Mouse (Mus musculus) gastrocnemius, postnatal 36 days (tissue): ENCODE measurements around the gene Fstl4. TPM values are rescaled to one million over a fixed set of nuclear protein-coding genes. Genes with fewer than 3 reads are reported as not detected.

Experiments used
- DNase-seq, 2 experiments: peaks; one replicate each; pipeline ENCODE4 v3.0.0; 2022
- intact Hi-C: fragments of 180-260 bp; cut with DNase I; formaldehyde crosslinking; loops from one replicate; pipeline ENCODE4 v1.15.1; 2025
- long read RNA-seq, 2 experiments: library from polyadenylated mRNA; stranded (forward); transcript quantifications; one replicate each; pipeline ENCODE4 v2.0.0; 2021
- total RNA-seq, 2 experiments: library from RNA; stranded (reverse); gene quantifications; 2 replicates each; pipeline ENCODE4 v1.2.3; 2021

Gene Fstl4
- not detected for total RNA-seq
- long read RNA-seq, experiment 1 = 0 reads
- long read RNA-seq, experiment 2 = 0 reads

- intact Hi-C loops = loop anchor here (10.0 kb wide), 2 partner anchors 340 to 490 kb away; no protein-coding TSS in a partner anchor
- no peak for DNase-seq
These were observed at the start of gene Fstl4 for GRCm38 (mm10) chr11:52764461-52764893. Gene Fstl4 (plus strand): TSS chr11:52764634.

GRCm38 (mm10) chr11:52718570-52718969, 45.9 kb upstream of the Fstl4 start:
- DNase-seq = no peak
- intact Hi-C loops = no loop called here

GRCm38 (mm10) chr11:52721087-52721486, 43.3 kb upstream of the Fstl4 start:
- no peak for DNase-seq
- intact Hi-C loops = no loop called here

- intact Hi-C loops = no loop called here
- no peak for DNase-seq
These were observed 41.7 kb upstream of the Fstl4 start for GRCm38 (mm10) chr11:52722706-52723105.

DNA sequence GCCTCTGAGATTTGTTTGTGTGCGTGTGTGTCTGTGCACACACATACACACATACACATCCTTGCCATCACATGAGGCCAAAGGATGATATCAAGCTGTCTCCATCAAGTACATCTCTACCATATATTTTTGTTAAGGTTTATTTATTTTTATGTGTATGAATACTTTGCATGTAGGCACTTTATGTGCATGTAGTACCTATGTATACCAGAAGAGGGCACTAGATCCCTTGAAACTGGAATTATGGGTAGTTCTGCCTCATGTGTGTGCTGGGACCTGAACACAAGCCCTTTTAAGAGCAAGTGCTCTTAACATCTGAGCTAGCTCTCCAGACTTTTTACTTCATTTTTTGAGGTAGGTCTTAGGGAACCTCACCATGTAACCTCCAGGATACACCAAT, 38.4 kb upstream of the Fstl4 start:
- no peak for DNase-seq
- intact Hi-C loops = no loop called here

DNA sequence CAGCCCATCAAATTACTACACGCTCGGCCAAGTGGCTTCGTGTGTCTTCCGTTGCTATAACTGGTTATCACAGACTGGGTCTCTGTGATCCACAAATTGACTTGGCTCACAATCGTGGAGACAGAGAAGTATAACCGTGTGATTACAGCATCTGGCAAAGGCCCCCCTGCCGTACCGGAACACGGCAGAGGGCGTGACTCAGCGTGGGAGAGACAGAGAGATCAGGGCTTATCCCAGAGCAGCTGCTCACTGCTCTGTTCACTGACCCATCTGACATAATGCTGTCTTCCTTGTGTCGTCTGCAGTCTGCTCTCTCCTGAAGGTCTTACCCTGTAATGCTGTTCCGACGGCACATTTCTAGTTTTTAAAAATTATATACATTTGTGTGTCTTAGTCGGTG, 36.0 kb upstream of the Fstl4 start:
- DNase-seq = no peak
- intact Hi-C loops = no loop called here

GRCm38 (mm10) chr11:52729890-52730289, 34.5 kb upstream of the Fstl4 start:
- intact Hi-C loops = no loop called here

DNA sequence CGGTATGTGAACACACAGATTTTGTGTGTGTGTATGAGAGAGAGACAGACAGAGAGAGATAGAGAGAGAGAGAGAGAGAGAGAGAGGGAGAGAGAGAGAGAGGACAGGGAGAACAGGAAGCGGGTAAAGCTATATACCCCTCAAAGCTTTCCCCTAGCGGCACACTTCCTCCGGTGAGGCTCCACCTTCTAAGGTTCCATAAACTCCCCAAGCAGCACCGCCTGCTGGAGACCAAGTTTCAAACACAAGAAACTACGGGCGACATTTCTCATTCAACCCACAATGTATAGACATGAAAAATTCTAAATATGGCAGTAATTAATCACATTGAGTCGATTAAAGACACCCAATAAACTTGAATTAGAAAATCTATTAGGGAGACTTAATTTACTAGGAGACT, 32.5 kb upstream of the Fstl4 start:
- intact Hi-C loops = no loop called here

More at GRCm38 (mm10) chr11:52729890-52730289, 34.5 kb upstream of the Fstl4 start:
- DNase-seq = no peak

DNA sequence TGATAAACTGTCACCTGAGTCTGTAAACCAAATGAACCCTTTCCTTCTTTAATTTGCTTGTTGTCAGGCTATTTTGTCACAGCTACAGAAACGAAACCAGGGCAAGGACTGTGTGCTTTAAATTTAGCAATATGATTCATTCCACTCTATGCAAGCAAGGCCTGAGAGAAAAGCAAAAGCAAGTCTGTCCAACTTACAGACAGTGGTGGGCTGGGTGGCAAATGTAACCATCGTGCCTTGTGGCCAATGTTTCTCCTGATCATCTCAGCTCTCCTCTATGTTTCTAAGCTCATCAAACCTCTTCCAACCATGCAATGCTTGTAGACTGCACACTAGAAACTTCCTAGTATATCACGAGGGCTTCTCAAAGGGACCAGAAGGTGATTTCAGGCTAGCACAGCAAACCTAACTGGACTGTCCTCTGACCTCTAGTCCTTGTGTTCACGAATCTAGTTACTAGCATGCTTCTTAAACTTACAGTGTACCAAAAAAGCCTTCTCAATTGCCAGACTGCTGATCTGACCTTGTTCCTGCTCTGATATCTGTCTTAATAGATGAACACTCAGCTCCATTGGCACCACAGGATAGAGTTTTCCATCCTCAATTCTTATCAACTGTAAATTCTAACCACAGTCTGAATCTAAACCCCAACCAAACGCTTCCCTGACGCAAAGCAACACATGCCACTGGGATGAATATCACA, 29.8 kb upstream of the Fstl4 start:
- intact Hi-C loops = no loop called here
- DNase-seq = no peak

More for the DNA sequence above, 32.5 kb upstream of the Fstl4 start:
- no peak for DNase-seq

DNA sequence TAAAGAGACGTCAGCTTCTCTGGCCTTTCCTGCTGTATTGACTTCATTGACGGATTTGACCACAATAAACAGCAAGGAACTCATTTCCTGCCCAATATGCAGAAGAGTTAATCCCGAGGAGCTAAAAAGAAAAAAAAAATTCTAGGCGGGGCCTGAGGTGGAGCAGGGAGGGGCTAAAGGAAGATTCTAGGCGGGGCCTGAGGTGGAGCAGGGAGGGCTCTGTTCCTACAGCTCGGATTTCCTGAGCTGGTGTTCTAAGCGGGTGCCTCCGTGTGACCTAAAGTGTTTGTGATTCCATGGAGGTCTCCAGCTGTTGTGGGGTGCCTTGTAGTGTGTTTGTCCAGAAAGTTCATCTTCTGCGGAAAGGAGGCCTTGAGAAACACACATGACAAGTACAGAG, 25.2 kb upstream of the Fstl4 start:
- intact Hi-C loops = no loop called here
- DNase-seq = no peak

- intact Hi-C loops = no loop called here
- DNase-seq = no peak
These were observed 24.0 kb upstream of the Fstl4 start for GRCm38 (mm10) chr11:52740466-52740865.

DNA sequence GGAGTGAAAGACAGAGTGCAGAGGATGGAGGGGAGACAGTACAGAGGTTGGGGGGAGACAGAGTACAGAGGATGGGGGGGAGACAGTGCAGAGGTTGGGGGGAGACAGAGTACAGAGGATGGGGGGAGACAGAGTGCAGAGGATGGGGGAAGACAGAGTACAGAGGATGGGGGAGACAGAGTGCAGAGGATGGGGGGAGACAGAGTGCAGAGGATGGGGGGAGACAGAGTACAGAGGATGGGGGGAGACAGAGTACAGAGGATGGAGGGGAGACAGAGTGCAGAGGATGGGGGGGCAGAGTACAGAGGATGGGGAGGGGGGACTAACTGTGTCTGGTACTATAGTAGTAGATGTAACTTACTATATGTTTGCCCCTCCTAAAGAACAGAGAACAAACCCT, 20.5 kb upstream of the Fstl4 start:
- intact Hi-C loops = no loop called here
- DNase-seq = no peak

DNA sequence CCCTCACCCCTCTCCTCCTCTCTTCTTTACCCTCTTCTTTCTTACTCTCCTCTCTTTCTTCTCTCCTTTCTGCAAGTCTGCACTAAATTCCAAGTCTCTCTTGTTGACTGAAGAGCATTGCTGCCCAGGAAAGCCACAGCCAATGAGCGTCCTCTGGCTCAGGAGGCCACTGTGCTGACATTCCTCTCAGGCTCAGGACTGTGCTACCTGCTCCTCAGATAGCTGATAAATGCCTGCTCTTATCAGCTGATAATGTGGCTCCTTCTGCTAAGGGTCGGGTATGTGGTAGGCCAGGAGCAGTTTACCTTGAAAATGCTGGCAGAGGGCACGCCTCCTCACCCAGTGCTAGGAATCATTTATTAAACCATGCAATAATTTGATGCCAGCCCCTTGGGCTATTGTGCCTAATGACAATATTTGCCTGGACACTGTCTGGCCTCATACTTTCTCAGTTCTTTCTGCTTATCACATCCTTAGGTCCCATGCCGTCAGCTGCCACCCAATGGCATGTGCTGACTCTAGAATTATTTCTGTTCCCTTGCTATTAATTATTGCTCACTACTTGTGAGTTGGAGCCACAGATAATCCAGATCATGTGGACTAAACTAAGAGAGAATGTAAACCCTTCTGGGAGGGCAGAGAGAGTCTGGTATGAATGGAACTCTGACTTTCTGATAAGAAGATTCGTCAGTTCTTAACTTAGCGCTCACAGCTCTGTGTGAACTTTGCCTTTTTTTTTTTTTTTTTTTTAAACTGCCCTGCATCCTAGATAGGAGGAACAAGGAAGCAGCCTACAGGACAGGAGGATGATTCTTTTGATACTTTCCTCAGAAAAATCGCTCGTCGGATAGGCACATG, 19.6 kb upstream of the Fstl4 start:
- intact Hi-C loops = no loop called here
- DNase-seq = no peak

DNA sequence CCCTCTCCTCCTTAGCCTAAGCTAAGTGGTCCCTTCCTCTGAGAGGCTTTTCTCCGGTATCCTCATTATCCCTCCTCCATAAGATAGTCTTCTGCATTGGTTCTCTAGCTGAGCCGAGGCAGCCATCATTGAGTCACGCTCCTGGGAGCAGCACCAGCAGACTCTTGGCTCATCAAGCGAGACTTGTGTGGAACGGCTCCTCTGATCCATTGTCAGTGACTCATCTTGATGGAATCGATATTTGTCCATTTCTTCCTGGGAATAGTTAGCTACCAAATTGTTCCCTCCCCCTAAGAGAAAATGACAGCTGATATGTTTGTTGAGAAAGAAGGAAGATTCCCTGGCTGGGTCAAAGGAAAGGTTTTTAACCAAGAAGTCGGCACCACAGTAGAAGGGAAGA, 17.2 kb upstream of the Fstl4 start:
- DNase-seq = no peak
- intact Hi-C loops = no loop called here

DNA sequence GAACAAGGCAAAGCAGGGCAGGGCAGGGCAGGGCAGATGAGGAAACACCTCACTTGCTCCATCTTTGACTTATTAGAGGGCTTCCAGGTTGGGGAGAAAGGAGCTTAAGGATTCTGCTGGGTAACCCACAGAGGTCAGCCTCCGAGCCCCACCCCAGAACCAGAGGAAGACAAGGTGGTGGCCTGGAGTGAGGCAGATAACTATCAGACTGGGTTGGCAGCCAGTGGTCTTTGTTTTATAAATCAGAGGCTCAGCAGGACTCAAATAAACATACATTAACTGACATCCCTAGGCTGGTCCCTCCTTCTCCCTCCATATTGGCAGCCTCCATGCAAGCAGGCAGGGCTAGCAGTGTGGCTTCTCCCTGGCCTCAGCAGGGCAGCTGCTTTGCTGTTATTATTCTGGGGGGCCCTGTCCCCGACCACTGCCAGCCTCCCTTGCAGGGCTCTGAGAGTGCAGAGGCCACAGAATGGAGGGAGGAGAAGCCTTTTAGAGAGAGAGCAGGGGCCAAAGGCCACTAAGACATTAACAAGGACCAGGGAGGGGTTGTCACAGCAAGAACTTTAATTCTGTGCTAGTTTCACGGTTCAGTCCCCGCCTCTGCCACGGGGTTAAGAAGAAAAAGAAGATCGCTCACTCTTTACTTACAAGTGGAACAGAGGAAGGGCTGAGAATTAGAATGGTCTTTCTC, 16.5 kb upstream of the Fstl4 start:
- intact Hi-C loops = no loop called here
- no peak for DNase-seq

GRCm38 (mm10) chr11:52749988-52750387, 14.4 kb upstream of the Fstl4 start:
- intact Hi-C loops = no loop called here
- no peak for DNase-seq

DNA sequence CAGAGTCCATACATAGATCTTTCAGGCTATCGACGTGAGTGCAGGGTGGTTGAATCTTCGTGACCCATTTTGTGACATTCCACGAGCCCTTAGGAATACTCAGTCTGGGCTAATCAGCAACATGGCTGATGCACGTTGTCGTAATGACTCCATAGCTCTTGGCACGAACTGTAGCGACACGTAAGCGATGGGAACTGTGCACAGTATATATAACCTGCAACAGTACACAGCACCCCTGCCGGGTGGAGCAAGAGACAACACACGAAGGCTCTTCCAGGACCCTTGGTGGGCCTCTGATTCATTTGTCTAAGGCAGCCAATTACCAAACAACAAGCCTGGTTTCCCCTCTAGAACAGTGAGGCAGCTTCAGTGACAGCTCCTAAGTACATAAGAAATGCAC, 11.9 kb upstream of the Fstl4 start:
- DNase-seq = no peak
- intact Hi-C loops = no loop called here

DNA sequence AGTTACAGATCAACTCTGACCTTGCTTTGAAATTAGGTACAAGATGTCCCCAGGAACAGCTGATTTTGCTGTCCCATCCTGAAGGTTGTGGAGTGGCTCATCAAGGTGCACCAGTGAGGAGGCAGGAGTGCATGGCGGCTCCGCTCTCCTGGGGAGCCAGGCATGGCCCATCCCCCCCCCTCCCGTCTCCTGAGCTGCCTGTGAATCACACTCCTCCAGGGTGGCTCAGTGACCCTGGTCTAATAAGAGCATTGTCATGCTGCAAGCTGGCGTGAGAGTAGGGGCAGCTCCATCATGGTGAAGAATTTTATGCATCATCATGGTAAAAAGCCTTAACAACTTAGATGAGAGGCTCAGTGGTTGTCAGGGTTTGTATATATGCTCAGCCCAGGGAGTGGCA, 11.2 kb upstream of the Fstl4 start:
- no peak for DNase-seq
- intact Hi-C loops = no loop called here

GRCm38 (mm10) chr11:52761800-52762199, 2.6 kb upstream of the Fstl4 start:
- no peak for DNase-seq
- intact Hi-C loops = loop anchor here (10.0 kb wide), 2 partner anchors 337 to 493 kb away; no protein-coding TSS in a partner anchor

- intact Hi-C loops = loop anchor here (5.0 to 10.0 kb wide), 3 partner anchors 267 to 490 kb away; no protein-coding TSS in a partner anchor
- no peak for DNase-seq
These were observed 652 bp downstream of the Fstl4 start for GRCm38 (mm10) chr11:52764894-52765677.
